Mouse (Mus musculus): ENCODE results near the gene Grm7.

Grm7 gene

DNA sequence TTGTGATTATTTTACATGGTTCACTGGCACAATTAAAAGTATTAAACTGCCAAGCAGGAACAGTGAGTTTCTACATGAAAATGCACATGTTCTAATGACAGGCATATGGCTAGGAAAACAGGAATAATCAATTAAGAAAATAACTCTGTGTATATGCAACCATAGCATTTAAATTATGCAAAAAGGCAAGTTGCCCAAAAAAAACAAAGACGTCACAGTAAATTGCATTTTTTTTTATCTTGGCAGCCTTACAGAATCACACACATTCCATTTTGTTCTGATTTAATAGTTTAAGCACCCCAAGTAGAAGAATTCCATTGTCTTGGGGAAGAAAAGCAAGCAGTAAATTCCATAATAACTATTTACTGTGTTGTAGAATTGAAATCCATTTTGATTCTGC, 716.3 kb downstream of the Grm7 start:
- DNase-seq (ENCODE audit: low read depth, low spot score): no peak

DNA sequence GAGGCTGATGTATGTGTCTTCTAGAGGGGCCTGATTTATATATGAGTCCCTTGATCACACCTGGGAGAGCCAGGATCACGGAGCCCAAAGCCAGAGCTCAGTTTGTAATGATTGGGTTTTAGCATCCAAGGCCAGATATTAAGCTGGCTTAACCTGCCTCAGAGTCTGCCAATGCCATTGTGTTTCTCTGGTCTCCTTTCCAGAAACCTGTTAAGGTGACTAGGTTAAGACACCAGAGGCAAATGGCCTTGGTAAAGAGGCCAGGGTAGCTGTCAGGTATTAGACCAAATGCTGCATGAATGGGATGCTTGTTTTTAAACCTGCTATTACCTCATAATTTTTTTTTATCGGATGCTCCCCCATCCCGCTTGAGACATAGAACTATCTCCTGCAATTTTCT, 722.7 kb downstream of the Grm7 start:
- no peak for DNase-seq (ENCODE audit: low read depth, low spot score)

DNA sequence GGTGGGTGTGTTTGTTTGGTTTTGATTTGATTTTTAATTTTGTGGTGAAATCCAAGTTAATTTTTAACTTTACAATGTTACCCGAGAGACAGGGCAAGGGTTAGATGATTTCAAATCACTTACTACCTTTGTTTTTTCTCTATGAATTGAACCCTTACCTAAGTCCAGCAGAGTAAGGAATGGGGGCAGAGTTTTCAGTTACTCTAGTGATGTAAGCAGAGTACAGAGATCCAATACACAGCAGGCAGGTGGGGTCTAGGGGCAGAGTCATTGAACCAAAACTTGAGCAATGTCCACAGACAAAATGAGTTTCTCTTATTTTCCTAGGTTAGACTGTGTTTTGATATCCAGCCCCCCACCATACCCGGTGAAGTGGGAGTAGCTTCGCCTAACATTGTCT, 723.2 kb downstream of the Grm7 start:
- DNase-seq (ENCODE audit: low read depth, low spot score): no peak

DNA sequence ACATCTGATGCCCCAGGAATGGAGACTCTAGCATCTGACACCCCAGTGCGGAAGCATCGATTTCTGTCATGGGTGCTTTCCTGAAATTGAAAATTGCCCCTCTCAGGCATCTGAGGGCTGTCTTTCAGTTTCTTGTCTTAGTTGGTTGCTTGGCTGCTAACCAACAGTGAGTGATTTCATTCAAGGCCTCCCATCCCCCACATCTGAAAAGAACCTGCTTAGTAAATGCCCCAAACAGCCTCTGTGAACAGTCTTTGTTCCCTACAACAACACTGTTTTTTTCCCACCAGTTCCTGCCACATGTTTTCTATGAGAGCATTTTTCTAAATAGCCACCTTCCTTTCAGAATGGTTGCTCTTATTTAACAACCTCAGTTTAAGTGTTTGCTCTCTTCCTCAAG, 723.6 kb downstream of the Grm7 start:
- DNase-seq (ENCODE audit: low read depth, low spot score): no peak

DNA sequence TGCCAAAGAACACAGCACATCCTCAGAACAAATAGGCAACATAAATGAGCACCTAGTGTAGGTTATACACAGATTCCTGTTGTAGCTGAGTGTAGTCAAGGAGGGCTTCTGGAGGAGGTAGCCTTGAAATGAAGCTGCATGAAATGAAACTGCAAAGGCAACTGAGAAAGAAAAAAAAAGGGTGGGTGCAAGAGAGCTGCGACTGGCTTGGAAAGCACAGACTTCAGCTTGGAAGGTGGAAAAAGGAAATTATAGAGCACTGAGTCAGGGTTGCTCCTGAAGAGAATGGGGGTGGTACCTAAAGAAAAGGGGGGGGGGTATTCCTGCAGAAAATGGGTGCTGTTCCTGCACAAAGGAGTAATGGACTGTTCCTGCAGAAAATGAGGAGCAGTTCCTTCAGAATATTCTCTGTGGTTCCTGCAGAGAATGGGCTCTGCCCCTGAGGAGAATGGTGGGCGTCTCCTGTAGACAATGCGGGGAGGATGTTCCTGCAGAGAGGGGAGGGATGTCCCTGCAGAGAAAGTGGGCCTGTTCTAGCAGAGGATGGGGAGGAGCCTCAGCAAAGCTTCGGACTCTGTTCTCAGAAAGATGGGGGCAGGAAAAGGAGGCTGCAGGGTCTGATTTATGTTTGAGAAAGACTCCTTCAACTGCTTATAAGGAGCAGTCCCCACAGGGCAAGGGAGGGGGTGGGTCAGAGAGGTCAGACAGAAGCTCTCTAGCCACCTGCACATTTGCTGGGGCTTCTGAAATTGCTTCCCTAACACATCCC, 726.4 kb downstream of the Grm7 start:
- peak; percentile 47 for DNase-seq (ENCODE audit: low read depth, low spot score)

DNA sequence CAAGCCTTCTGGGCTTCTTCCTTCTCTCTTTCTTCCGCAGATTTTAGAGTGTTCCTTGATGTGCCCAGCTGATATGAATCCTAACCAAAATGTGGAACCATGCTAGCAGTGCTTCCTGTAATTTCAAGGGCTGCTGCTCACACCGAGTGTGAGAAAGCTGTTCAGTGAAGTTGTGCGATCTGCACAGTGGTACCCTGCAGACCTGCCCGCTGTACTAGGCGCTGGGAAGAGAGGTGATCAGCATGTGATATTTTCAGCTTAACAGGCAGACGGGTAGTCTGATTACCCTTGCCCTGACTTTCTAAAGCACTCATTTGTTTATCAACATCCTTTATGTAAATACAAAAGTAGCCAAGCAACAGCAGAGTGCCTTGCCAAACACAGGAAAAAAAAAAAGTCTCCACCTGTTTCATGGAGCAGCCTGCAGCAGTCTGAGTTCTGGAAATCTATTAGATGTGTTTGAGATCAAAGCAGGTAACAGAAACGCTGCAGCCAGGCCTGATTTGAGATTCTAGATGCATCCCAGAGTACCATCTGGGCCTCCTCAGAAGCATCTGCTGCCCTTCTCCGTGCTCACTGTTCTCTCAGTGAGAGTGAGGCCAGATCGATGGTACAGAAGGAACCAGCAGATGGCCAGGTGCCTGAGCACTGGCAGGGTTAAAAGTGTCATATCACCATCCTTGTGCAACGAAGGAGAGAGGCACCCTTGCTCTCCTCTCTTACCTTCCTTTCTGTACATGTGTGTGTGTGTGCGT, 727.4 kb downstream of the Grm7 start:
- no peak for DNase-seq (ENCODE audit: low read depth, low spot score)

DNA sequence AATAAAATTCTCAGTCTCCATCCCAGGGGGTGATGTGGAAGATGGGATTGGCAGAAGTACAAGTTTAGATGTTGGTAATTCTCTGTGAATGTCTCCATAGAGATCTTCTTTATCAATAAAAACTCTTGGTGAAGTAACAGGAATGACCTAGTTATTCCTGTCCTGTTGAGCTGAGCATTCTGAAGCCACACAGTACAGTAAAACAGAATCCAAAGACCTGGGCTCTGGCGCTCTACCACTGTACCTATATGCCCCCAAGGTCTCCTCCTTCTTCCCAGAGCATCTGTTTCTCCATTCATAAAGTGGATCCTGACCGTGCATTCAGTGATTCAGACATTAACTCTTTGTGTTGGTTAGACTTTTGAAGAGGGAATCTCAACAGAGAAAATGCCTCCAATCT, 735.3 kb downstream of the Grm7 start:
- no peak for DNase-seq (ENCODE audit: low read depth, low spot score)

DNA sequence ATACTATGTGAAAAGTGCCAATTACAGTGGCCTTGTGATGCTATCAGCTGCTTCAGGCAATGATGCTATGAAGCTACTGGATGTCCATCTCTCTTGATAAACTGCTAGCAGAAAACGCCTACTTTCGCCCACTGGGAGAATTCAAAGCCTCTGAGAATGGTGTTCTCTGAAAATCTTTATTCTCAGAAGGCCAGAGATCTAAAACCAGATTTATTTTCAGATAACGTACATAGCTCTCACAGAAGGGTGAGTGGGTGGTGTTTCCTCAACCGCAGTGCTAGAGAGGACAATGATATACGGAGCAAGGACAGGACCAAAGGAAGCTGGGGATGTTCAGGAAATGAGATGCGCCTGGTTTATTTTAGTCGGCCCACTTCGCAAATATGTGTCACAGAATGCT, 763.4 kb downstream of the Grm7 start:
- no peak for DNase-seq (ENCODE audit: low read depth, low spot score)

DNA sequence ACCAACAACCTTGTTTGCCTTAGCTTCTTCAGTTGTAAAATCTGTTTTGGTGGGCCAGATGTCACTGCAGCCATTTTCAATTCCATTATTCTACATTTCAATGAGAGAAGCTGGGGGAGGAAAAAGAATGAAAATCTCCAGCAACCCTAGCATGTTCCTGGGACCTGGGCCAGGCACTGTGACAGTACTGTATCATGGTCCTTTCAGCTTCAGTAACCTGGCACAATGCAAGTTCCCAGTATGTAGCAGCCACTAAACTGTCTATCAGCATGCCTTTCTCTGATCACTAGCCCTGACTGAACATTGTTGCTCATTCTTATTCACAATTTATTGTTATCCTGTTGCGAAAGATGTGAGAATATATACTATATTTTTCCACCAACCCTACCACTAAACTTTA, 779.4 kb downstream of the Grm7 start:
- no peak for DNase-seq (ENCODE audit: low read depth, low spot score)

DNA sequence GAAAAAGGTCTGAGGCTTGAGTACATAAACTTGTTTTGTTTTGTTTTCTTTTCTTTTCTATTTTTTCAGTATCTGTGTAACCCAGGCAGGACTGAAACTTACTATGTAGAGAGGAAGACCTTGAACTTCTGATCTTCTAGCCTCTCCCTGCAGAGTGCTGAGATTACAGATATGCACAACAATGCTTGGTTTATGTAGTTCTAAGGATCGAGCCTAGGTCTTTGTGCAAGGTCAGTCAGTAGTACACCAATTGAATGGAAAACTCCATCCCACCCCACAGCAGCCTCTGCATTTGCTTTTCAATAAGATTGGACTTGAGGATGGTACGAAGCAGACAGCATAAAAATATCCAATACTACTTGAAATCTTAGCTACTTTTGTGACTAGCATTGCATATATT, 800.8 kb downstream of the Grm7 start:
- DNase-seq (ENCODE audit: low read depth, low spot score): no peak

DNA sequence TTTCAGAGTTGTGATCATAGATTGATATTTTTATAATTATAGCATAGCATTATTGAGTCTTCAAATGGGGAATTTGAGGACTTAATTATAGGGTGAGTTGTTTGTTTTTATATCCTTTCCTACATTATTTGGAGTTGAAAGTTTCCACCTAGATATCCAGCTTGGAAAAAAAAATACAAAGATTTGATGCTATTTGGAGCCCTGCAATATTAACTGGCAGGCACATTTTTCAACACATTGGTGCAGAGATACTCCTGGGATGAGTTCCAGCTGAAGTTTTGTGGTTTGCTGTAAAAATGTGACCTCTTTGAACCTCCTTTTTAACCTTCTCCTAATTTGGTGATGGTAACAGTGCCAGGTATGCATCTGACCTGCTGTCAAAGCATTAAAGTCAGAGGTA, 802.5 kb downstream of the Grm7 start:
- DNase-seq (ENCODE audit: low read depth, low spot score): no peak

DNA sequence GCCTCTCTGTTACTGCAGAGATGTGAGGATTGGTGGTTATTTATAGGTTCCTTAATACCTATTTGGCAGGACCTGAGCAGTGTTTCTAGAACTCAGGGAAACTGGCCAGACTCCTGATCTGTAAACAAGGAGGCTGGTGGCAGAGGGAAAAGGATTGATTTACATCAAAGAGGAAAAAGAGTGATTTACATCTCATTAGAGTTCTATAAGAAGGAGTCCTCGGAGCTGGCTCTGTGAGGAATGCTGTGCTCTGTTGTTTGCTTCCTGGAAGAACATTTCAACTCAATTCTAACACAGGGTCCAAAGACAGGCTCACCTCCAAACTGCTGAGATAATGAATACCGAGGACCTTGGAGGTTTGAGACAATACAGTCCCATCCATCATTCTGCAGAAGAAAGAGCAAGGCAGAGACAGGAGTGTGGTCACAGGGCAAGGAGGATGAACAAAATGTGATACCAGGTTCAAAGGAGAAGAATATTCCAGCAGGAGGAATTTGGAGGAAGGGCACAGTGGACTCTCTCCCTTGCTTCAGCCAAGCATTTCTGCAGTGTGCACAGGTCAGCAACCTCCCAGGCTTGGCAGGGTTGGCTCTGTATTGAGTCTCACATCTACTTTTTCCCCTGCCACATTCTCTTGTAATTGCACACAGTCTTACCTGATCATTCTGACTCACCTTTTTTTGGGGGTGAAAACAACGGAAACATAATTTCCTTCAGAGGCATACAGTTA, 803.8 kb downstream of the Grm7 start:
- no peak for DNase-seq (ENCODE audit: low read depth, low spot score)

DNA sequence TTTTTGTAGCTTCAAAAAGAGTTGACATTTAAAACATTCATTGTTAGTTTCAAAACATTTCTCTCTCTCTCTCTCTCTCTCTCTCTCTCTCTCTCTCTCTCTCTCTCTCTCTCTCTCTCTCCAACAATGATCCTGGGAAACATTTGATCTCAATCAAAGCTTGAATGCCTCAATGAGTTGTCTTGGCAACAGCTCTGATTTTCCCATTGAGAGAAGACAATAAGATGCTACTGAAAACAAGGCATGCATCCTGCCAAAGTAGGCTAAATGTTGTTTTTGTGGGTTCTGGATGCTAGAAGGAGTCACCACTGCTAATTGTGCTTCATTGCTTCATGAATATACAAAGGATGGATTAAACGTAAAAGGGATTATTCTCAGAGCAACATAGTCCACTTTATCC, 836.5 kb downstream of the Grm7 start:
- no peak for DNase-seq (ENCODE audit: low read depth, low spot score)

DNA sequence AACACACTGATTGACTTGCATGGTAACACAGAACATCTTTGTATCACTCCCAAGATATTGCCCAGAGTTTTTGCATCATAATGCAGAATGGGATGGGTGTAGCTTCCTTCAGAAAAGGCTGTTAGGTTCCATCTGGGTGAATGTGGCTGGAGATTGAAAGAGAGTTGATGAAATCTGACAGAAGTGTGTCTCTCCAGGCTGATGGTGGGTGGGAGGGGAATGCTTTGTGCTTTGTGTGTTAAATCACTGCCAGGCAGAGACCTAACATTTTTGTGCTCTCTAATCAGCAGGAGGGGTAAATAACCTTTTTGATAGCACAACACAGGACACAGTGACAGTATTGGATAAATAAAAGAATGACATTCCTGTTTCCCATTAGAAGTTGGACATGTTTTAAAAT, 840.7 kb downstream of the Grm7 start:
- DNase-seq (ENCODE audit: low read depth, low spot score): no peak

DNA sequence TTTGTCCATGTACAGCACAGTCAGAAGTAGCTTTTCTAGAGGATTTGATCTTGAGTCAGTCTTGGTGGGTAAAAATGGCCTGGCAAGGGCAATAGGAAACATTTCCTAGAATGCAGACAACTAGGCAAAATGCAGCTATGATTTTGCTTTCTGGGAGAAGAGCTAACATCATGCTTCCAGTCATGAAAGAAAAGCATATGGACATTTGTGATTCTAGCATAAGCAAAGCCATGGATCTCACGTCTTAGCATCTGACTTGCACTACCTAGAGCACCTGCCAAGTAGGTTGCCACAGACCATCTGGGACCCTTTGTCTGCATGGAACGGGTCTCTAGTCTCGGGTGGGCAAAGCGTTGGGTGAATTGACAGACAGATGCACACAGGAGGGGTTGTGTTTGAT, 842.2 kb downstream of the Grm7 start:
- DNase-seq (ENCODE audit: low read depth, low spot score): no peak

DNA sequence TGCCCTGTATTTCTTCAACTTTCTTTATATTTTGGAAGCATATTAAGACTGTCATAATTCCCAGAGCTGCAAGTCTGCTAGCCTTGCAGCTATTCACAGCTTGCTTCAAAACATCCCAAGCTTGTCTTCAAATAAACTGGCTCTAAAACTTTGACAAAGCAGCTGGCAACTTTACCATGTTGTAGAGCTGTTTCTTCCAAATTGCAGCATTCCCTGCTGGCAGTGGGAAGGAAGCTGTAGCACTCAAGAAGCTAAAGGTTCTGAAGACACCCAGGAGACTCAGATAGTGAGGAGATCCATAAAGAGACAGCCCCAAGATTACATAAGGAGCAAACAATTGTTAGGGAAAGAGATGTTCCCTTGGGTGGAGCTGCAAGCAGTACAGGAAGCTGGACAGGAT, 846.8 kb downstream of the Grm7 start:
- no peak for DNase-seq (ENCODE audit: low read depth, low spot score)

DNA sequence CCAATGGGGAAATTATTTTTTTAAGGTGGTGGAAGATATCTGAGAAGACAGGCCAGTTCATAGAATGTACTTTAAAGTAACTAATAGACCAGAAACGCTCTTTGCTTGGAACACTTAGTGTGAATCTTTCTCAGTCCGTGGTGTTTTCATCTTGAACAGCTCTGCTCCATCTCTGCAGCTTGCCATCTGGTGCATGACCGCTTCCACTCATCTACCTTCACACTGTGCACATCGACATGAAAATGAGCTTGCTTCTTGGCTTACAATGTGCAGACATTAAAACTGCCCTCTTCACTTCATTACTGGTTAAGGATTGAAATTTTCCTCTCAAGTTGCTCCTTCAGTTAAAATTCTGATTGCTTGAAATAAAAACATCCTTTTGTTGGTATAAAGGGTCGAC, 854.2 kb downstream of the Grm7 start:
- no peak for DNase-seq (ENCODE audit: low read depth, low spot score)

DNA sequence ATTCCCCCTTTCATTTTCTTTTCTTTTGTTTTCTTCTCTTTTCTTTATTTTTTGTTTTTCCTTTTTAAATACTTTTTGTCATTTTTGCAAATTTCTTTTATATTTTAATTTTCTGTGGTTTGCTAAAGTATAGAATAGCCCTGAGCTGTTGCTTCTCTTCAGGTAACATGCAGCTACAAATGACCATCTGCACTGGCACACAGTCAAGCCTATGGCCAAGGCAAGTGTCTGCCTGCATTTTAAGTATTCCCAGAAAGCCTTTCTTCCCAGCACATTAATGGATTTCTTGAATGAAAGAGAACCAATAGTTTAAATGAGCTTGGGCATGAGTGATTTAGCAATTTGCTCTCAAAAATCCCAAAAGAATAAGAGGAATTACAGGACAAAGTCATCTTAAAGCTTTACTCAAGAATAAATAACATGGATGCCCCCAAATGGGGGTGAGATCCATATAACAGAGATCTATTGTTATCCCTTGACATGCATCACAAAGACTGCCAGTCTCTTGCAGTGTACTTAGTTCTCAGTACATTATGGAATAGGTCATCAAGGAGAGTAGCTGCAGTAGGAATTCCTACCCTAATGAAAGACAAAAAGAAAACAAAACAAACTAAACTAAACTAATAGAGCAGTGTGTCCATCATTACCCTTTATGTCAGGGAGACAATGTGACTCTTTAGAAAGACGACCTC, 865.5 kb downstream of the Grm7 start:
- no peak for DNase-seq (ENCODE audit: low read depth, low spot score)

DNA sequence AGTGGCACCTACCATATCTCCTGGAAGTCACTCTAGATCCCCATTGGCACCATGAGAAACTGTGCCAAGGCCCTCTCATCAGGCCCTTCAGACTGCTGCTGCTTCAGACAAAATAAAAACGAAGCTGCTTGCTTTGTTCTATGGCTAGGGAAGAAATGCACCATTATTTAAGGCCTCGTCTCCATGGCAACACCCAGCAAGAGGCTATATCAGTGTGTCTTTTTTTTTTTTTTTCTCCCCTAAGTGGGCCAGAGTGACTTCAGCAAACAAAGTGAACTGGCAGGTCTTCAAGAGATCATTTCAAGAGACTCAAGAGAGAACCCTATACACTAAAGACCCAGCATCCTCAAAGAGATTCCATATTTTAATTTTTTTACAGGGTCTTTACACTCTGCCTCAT, 867.0 kb downstream of the Grm7 start:
- DNase-seq (ENCODE audit: low read depth, low spot score): no peak

DNA sequence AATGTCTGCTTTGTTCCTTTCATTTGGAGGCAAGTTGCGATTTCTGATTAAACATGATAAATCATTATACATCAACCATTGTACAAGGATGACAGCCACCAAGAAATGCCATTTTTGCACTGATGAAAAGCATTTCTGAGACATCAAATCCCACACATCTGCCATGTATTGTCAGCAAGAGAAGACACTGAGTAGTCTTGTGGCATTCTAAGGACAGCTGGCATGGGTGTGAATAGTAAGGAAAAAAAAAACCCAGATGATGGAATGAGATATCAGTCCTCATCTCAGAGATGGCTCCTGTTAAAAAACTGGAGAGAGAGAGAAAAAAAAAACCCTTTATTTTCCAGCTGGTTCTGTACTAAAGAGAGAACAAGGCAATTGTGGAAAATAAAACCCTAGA, 875.8 kb downstream of the Grm7 start:
- DNase-seq (ENCODE audit: low read depth, low spot score): no peak

DNA sequence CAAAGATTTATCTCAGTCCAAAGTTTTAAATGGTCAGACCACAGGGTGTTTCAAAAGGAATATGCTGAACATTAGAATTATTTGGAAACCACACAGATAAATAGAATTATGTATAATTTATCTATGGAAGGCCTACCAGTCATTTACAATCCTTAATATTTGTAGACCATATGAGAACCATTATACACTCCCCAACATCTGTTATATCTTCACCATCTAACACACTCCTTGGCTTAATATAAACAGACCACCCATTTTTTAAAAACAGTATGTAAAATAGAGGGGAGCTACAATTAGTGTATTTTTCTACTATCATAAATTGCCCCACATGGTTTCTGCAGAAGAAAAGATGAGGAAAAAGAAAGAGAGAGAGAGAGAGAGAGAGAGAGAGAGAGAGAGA, 876.7 kb downstream of the Grm7 start:
- DNase-seq (ENCODE audit: low read depth, low spot score): no peak

DNA sequence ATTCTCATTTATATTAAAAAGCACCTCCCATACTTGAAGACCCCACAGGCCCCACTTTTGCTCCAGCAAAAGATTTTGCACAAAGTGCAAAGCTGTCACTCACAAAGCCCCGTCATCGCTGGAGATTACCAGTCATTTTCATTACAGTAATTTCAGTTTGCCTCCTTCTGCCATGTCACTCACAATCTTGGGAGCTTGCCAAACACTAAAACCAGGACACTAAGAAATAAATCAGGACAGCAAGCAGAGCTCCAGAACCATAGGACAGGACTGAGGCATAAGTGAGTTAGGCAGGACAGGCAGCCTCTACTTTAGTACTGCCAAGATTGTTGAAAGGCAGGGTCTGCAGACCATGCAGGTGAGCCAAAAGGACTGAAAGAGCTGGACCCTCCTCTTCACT, 884.6 kb downstream of the Grm7 start:
- DNase-seq (ENCODE audit: low read depth, low spot score): no peak
